Mouse (Mus musculus): ENCODE measurements around the gene Cradd. TPM values are rescaled to one million over a fixed set of nuclear protein-coding genes. Genes with fewer than 3 reads are reported as not detected.
A peak's percentile ranks its signal among the peaks of the same experiment; 100 is the strongest.

Cradd gene
- polyA plus RNA-seq, 1 experiment from 2014 or later = 8.7 TPM

DNA sequence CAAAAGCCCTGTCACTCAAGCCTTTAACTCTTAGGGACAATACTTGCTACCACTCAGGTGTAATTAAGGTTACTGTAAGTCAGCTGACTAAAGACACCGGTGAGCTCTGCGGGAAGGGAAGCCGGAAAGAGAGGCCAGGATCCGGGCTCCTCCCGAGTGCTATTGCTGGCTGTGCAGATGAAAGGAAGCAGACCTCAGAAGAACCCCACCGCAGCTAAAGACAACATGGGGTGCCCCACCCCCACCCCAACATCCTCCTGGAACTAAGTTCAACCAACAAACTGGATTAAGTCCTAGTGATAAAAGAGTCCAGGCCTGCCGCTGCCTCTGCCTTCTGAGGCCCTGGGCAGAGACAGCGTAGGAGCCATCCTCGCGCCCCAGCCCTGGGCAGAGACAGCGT is 61.5 kb downstream of the Cradd start:
- no peak overlapping the region for H3K27ac ChIP-seq (ENCODE audit: low read depth, low read length)
- no peak overlapping the region for H3K9ac ChIP-seq (ENCODE audit: low read depth, low read length)
- H3K36me3 ChIP-seq (ENCODE audit: control insufficient read depth, insufficient read depth, low read length) = no peaks in the 10 kb centered on the region
- H3K4me3 ChIP-seq (ENCODE audit: low read length) = no peak overlapping the region
- peaks cover 14% of the 10 kb centered on the region for H3K4me1 ChIP-seq (ENCODE audit: control insufficient read depth, insufficient read depth, low read depth, low read length)
- ATAC-seq = no peak
- H3K4me2 ChIP-seq (ENCODE audit: low read length) = no peak overlapping the region
- no peaks in the 10 kb centered on the region for H3K9me3 ChIP-seq (ENCODE audit: control insufficient read depth, low read length)
- H3K27me3 ChIP-seq (replicated peaks; ENCODE audit: control insufficient read depth, insufficient read depth, low read length) = peaks cover 11% of the 10 kb centered on the region
- 44% methylated on average over 11 of the region's 11 CpGs for WGBS

DNA sequence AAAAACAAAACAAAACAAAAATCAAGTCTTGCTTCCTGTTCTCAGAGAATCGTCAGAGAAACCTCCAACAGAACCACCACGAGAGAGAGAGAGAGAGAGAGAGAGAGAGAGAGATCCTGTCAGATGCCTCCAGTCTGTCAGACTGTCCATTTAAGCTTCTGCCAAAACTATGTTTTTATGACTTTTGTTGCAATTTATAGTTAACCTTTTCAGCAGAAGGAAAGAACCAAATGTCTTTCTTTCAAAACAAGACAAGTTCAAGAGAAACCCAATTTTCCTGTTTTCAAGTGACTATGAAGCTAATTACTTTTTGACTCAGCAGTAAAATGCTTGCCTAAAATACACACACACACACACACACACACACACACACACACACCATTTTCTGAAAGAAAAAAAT is 62.7 kb downstream of the Cradd start:
- Histone ChIP-seq H3K27me3 (replicated peaks; ENCODE audit: control insufficient read depth, insufficient read depth, low read length) (peaks cover 9% of the 10 kb centered on the region), H3K4me1 (ENCODE audit: control insufficient read depth, insufficient read depth, low read depth, low read length) (peaks cover 14% of the 10 kb centered on the region), H3K9me3 (ENCODE audit: control insufficient read depth, low read length) (no peaks in the 10 kb centered on the region), H3K36me3 (ENCODE audit: control insufficient read depth, insufficient read depth, low read length) (no peaks in the 10 kb centered on the region), H3K4me3 (ENCODE audit: low read length) (no peak overlapping the region), H3K9ac (ENCODE audit: low read depth, low read length) (no peak overlapping the region), H3K4me2 (ENCODE audit: low read length) (no peak overlapping the region), H3K27ac (ENCODE audit: low read depth, low read length) (no peak overlapping the region)
- ATAC-seq = no peak
- WGBS = 61% methylated on average over 2 of the region's 2 CpGs

DNA sequence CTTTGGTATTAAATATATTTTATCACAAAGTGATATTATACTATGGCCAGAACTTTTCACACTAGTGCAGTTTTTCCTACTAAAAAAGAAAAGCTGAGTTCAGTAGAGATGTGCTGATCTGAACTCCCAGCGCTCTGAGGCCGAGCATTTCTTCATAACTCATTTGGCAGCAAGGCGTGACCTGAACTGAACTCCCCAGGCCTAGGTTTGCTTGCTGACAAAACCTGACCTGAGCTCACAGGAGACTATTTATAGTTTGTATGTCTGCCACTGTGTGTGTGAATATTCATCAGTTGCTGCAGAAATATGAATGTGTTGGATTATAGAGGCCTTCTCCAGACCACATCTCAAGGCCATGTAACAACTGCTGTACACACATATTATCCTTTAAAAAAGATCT is 63.5 kb downstream of the Cradd start:
- Histone ChIP-seq H3K4me3 (ENCODE audit: low read length) (no peak overlapping the region), H3K4me1 (ENCODE audit: control insufficient read depth, insufficient read depth, low read depth, low read length) (peaks cover 14% of the 10 kb centered on the region), H3K36me3 (ENCODE audit: control insufficient read depth, insufficient read depth, low read length) (no peaks in the 10 kb centered on the region), H3K9ac (ENCODE audit: low read depth, low read length) (no peak overlapping the region), H3K27ac (ENCODE audit: low read depth, low read length) (no peak overlapping the region), H3K27me3 (replicated peaks; ENCODE audit: control insufficient read depth, insufficient read depth, low read length) (peaks cover 5% of the 10 kb centered on the region; the same call in 1 of the 2 replicates), H3K9me3 (ENCODE audit: control insufficient read depth, low read length) (no peaks in the 10 kb centered on the region), H3K4me2 (ENCODE audit: low read length) (no peak overlapping the region)
- WGBS = 86% methylated on average over 3 of the region's 3 CpGs
- no peak for ATAC-seq

DNA sequence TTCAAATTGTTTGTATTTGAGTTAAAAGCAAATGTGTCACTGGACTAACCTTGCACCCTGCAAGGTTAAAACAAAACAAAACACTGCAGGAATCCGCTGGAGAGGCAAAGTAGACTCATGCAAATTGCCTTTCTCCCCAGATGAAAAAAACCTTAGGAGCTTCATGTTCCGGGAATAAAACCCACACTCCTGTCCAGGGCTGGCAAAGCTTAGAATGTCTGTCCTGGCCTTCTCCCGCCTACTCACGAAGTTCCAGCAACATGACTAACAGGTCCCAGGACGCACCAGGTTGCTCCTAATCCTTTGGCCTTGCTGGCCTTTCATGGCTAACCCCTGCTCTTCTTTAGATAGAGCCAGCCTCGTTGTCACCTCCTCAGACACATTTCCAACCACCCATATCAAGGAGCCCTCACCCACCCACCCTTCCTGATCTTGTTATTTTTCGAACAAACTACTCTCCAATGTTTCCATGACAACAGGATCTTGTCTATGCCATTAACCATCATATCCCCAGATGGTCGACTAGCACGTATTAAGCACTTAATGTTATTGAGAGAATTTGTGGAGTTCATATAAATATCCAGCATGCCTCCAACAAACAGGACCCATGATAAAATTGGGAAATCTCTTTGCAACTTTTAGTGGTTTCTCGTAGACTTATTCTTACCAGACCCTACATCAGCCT is 65.3 kb downstream of the Cradd start:
- Histone ChIP-seq H3K9me3 (ENCODE audit: control insufficient read depth, low read length) (no peaks in the 10 kb centered on the region), H3K27ac (ENCODE audit: low read depth, low read length) (no peak overlapping the region), H3K9ac (ENCODE audit: low read depth, low read length) (no peak overlapping the region), H3K36me3 (ENCODE audit: control insufficient read depth, insufficient read depth, low read length) (no peaks in the 10 kb centered on the region), H3K4me1 (ENCODE audit: control insufficient read depth, insufficient read depth, low read depth, low read length) (peaks cover 6% of the 10 kb centered on the region), H3K27me3 (replicated peaks; ENCODE audit: control insufficient read depth, insufficient read depth, low read length) (peaks cover 3% of the 10 kb centered on the region; the same call in 1 of the 2 replicates), H3K4me3 (ENCODE audit: low read length) (no peak overlapping the region), H3K4me2 (ENCODE audit: low read length) (no peak overlapping the region)
- 55% methylated on average over 10 of the region's 10 CpGs for WGBS
- no peak for ATAC-seq

DNA sequence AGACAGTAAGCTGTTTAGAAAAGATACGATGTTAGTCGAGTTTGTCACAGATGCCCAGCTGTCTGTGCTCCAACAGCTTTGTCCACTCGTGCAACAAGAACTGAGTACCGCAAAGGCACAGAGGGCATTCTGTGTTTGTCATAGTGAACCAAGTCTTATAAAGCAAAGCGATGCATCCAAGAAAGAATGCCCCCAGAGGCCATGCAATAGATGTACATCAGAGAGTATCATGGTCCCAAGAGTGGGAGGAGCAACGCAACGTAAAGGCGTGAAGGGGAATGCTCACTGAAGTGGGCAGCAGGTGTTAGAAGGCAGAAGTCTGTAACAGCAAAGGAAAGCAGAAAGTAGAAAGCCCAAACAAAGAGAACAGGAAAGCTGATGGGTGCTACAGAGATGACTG is 66.0 kb downstream of the Cradd start:
- WGBS = 45% methylated on average over 8 of the region's 8 CpGs

DNA sequence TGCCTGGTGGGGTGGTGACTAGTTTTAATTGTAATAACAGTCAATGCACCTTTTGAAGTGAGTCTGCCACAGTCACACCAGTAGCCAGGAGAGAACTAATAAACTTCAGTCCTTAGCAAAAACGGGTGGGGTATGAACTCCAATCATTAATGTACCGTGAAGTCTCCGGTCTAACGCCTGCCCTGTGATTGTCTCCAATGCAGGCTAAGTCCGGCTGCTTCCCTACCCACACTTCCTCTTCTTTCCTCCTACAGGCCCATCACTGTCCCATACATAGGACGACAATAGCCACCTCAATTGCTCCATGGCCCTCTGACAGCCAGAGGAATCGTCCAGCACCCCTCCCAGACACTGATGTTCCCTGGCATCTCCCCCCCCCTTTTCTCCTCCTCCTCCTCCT is 67.8 kb downstream of the Cradd start:
- H3K36me3 ChIP-seq (ENCODE audit: control insufficient read depth, insufficient read depth, low read length) = no peaks in the 10 kb centered on the region
- 14% methylated on average over 7 of the region's 7 CpGs for WGBS
- ATAC-seq = no peak
- H3K27ac ChIP-seq (ENCODE audit: low read depth, low read length) = no peak overlapping the region
- H3K4me3 ChIP-seq (ENCODE audit: low read length) = no peak overlapping the region
- no peaks in the 10 kb centered on the region for H3K27me3 ChIP-seq (replicated peaks; ENCODE audit: control insufficient read depth, insufficient read depth, low read length)
- H3K4me1 ChIP-seq (ENCODE audit: control insufficient read depth, insufficient read depth, low read depth, low read length) = peaks cover 6% of the 10 kb centered on the region
- no peaks in the 10 kb centered on the region for H3K9me3 ChIP-seq (ENCODE audit: control insufficient read depth, low read length)
- no peak overlapping the region for H3K9ac ChIP-seq (ENCODE audit: low read depth, low read length)
- H3K4me2 ChIP-seq (ENCODE audit: low read length) = no peak overlapping the region

More for the DNA sequence above, 66.0 kb downstream of the Cradd start:
- H3K36me3 ChIP-seq (ENCODE audit: control insufficient read depth, insufficient read depth, low read length) = no peaks in the 10 kb centered on the region
- no peaks in the 10 kb centered on the region; the same call in 1 of the 2 replicates for H3K27me3 ChIP-seq (replicated peaks; ENCODE audit: control insufficient read depth, insufficient read depth, low read length)
- peaks cover 6% of the 10 kb centered on the region for H3K4me1 ChIP-seq (ENCODE audit: control insufficient read depth, insufficient read depth, low read depth, low read length)
- no peak overlapping the region for H3K4me3 ChIP-seq (ENCODE audit: low read length)
- H3K9ac ChIP-seq (ENCODE audit: low read depth, low read length) = no peak overlapping the region
- no peak overlapping the region for H3K4me2 ChIP-seq (ENCODE audit: low read length)
- H3K27ac ChIP-seq (ENCODE audit: low read depth, low read length) = no peak overlapping the region
- no peak for ATAC-seq
- no peaks in the 10 kb centered on the region for H3K9me3 ChIP-seq (ENCODE audit: control insufficient read depth, low read length)

DNA sequence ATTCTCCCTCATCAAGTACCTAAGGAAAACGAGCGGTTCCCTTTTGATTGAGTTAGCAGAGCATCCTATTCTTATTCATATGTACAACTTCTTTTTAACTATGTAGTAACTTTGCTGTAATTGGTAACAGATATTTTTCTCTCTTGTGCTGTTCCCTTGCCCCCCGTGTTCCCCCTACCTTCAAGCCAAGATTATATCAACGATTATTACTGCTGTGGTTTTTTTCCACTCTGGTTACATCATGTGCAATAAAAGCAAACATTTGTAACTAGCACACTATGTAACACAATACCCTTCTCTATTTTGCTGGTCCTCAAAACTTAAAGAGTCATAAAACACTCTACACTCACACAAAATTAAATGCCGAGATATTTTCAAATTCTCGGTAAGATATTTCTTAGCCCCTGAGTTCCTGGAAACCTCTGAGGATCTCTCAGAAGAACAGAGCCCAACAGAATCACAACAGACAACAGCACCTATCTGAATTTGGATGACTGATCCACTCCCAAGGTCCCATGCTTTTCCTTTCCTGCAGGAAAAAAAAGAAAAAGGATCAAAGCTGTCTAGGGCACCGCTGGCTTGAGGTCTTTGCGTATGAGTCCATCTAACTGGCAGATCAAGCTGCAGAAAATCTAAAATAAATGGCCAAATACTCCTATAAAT is 68.8 kb downstream of the Cradd start:
- peaks cover 6% of the 10 kb centered on the region for H3K4me1 ChIP-seq (ENCODE audit: control insufficient read depth, insufficient read depth, low read depth, low read length)
- no peak overlapping the region; the same call in 1 of the 2 replicates for H3K4me2 ChIP-seq (ENCODE audit: low read length)
- no peaks in the 10 kb centered on the region for H3K9me3 ChIP-seq (ENCODE audit: control insufficient read depth, low read length)
- no peak overlapping the region for H3K4me3 ChIP-seq (ENCODE audit: low read length)
- no peaks in the 10 kb centered on the region for H3K27me3 ChIP-seq (replicated peaks; ENCODE audit: control insufficient read depth, insufficient read depth, low read length)
- ATAC-seq = no peak
- WGBS = 66% methylated on average over 8 of the region's 8 CpGs
- H3K27ac ChIP-seq (ENCODE audit: low read depth, low read length) = no peak overlapping the region
- H3K9ac ChIP-seq (ENCODE audit: low read depth, low read length) = no peak overlapping the region
- H3K36me3 ChIP-seq (ENCODE audit: control insufficient read depth, insufficient read depth, low read length) = no peaks in the 10 kb centered on the region

DNA sequence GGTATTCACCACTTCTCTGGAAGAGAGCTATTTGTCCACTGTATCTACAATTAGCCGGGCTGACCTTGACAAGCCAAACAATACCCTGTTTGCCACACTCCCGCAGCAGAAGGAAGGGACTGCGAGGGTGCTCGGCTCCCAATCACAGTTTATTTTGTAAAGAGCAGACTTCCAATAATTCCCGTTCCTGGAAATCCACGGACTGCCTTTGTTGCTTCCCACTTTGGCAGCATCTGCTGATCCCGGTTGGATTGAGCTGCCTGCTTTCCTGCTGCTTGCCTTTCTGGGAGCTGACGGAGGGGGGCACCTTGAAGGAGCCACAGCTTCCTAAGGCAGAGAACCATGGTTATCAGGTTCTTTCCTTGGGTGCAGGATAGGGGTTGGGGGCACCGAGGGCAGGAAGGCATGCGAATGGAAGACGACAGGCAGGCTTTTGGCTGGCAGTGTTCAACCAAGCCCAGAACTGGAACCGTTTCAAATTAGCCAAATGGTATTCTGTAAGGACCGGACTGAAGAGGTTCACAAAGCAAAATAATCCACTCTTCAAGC is 69.4 kb downstream of the Cradd start:
- Histone ChIP-seq H3K27ac (ENCODE audit: low read depth, low read length) (no peak overlapping the region), H3K9me3 (ENCODE audit: control insufficient read depth, low read length) (no peaks in the 10 kb centered on the region), H3K4me1 (ENCODE audit: control insufficient read depth, insufficient read depth, low read depth, low read length) (peaks cover 6% of the 10 kb centered on the region), H3K4me3 (ENCODE audit: low read length) (no peak overlapping the region), H3K27me3 (replicated peaks; ENCODE audit: control insufficient read depth, insufficient read depth, low read length) (no peaks in the 10 kb centered on the region), H3K9ac (ENCODE audit: low read depth, low read length) (peak overlapping the region; percentile 50), H3K4me2 (ENCODE audit: low read length) (peak overlapping the region; percentile 39), H3K36me3 (ENCODE audit: control insufficient read depth, insufficient read depth, low read length) (no peaks in the 10 kb centered on the region)
- 20% methylated on average over 13 of the region's 13 CpGs for WGBS
- no peak for ATAC-seq

DNA sequence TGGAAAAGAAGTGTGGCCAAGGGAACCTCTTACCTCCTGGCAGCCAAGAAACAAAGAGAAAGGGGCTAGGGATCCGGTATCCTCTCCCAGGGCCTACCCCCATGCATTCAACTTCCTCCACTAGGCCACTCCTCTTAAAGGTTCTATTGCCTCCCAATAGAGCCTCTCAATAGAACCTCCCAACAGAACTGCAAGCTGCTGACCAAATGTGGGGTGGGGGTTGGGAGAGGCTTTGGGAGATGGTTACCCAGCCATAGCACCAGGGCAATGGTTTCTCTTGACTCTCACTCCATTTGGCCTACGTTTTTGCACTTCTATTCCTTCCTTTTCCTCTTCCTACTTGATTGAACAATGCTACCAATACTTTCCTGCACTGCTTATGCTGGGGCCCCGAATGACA is 69.9 kb downstream of the Cradd start:
- WGBS = 41% methylated on average over 3 of the region's 3 CpGs
- H3K36me3 ChIP-seq (ENCODE audit: control insufficient read depth, insufficient read depth, low read length) = no peaks in the 10 kb centered on the region
- peaks cover 6% of the 10 kb centered on the region for H3K4me1 ChIP-seq (ENCODE audit: control insufficient read depth, insufficient read depth, low read depth, low read length)
- no peak overlapping the region for H3K4me3 ChIP-seq (ENCODE audit: low read length)
- ATAC-seq = no peak
- H3K4me2 ChIP-seq (ENCODE audit: low read length) = no peak overlapping the region
- H3K9ac ChIP-seq (ENCODE audit: low read depth, low read length) = no peak overlapping the region
- no peak overlapping the region for H3K27ac ChIP-seq (ENCODE audit: low read depth, low read length)
- no peaks in the 10 kb centered on the region for H3K9me3 ChIP-seq (ENCODE audit: control insufficient read depth, low read length)
- H3K27me3 ChIP-seq (replicated peaks; ENCODE audit: control insufficient read depth, insufficient read depth, low read length) = no peaks in the 10 kb centered on the region
